Comparison of ENCODE assay signal across 8 mouse cellular contexts in the genomic region with DNA sequence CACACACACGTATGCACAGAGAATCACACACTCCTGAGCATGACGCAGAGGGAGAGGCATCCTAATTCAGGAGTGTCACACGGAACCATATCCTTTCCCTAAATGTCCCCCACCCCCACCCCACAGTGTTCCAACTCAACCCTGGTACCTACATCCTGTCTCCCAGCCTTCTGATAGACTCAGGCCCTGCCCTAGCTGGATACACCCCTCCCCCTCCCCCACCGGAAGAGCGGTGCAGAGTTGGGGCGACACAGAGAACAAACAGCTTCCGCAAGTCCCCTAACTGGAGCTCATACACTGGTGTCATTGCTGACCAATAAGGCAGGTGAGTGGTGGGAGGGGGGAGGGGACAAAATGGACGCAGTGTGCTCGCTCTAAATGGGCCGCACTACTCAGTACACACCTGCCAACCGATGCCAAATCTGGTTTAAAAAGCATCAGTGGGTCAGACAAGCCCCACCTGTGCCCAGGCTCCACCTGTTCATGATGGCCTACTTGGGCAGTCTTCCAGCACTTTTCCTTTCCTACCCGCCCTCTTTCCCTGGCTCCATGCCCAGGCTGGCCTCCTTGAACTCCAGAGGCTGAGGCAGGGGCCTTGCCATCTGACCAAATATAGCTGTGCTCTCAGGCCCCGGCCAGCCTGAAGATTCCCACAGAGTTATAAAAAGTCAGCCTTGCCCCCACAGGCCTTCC. TPM values are rescaled to one million over a fixed set of nuclear protein-coding genes. Genes with fewer than 3 reads are reported as not detected.
DNase-seq lines count a peak whose midpoint lies in the region; ATAC-seq and TF ChIP-seq lines count a peak whose summit lies in the region.
"Had no signal": no experiment of that assay in that cellular context is flagged by ENCODE, and none has a peak within 500 bp of the region (broad histone marks: within the 10 kb centered on the region; RNA-seq: fewer than 3 reads in every experiment).

No protein-coding gene starts in this region.

- no peak for ATAC-seq in forebrain, embryonic 12.5 days (ENCODE audit: low FRiP score)

- no peaks in the 10 kb centered on the region for H3K36me3 ChIP-seq in ES-Bruce4 (ENCODE audit: control insufficient read depth, insufficient read depth, low read length, poor library complexity, severe bottlenecking)
- H3K36me3 ChIP-seq in forebrain, embryonic 12.5 days (replicated peaks), result no peaks in the 10 kb centered on the region
- H3K36me3 ChIP-seq: liver, embryonic 13.5 days had no signal

- no peak for TF ChIP-seq POLR2A in ES-Bruce4 (IDR thresholded peaks at IDR 0.05; ENCODE audit: insufficient read depth, low read length)

- WGBS in large intestine, adult 2 months, result 26% methylated on average over 13 of the region's 13 CpGs
- 84% methylated on average over 13 of the region's 13 CpGs for WGBS in forebrain, embryonic 12.5 days

- no peaks in the 10 kb centered on the region for H3K9me3 ChIP-seq in ES-Bruce4 (replicated peaks; ENCODE audit: control insufficient read depth, insufficient read depth, low read length, poor library complexity, severe bottlenecking)
- no peaks in the 10 kb centered on the region for H3K9me3 ChIP-seq in forebrain, embryonic 12.5 days
- H3K9me3 ChIP-seq: liver, embryonic 13.5 days had no signal

- no peaks in the 10 kb centered on the region for H3K4me1 ChIP-seq in ES-Bruce4 (ENCODE audit: control insufficient read depth, insufficient read depth, low read length)
- H3K4me1 ChIP-seq in forebrain, embryonic 12.5 days, result peaks cover 23% of the 10 kb centered on the region

- peak overlapping the region; percentile 46 for H3K4me3 ChIP-seq in ES-Bruce4 (ENCODE audit: low read depth, low read length)
- H3K4me3 ChIP-seq in forebrain, embryonic 12.5 days (replicated peaks), result no peak overlapping the region
- H3K4me3 ChIP-seq: liver, embryonic 13.5 days had no signal

- no peak overlapping the region for H3K27ac ChIP-seq in ES-Bruce4 (ENCODE audit: insufficient read depth, low read length)
- H3K27ac ChIP-seq in forebrain, embryonic 12.5 days, result no peak overlapping the region
- H3K27ac ChIP-seq: liver, embryonic 13.5 days had no signal

- TF ChIP-seq EP300 in ES-Bruce4 (IDR thresholded peaks at IDR 0.05; ENCODE audit: insufficient read depth, low read depth, low read length), result no peak

- DNase-seq in CD4-positive, CD25-positive, alpha-beta regulatory T cell, adult 2 months (ENCODE audit: low read depth, low spot score), result peak; percentile 63
- peak; percentile 71 to 77 for DNase-seq in cerebellum, postnatal 36 days
- DNase-seq in large intestine, adult 2 months (ENCODE audit: low read depth, low spot score), result peak; percentile 78
- no peak for DNase-seq in right cerebral cortex, postnatal 36 days (ENCODE audit: low spot score in 2 of 2)
- no peak for DNase-seq in c-Kit-positive CD71-positive TER-119-positive erythroid progenitor cells, embryonic 14.5 days (ENCODE audit: low spot score)
- DNase-seq: liver, embryonic 13.5 days had no signal

- H3K4me2 ChIP-seq in forebrain, embryonic 12.5 days, result no peak overlapping the region
- H3K4me2 ChIP-seq: liver, embryonic 13.5 days had no signal

- no peak overlapping the region for H3K9ac ChIP-seq in ES-Bruce4 (ENCODE audit: low read depth, poor library complexity, severe bottlenecking)
- H3K9ac ChIP-seq in forebrain, embryonic 12.5 days, result no peak overlapping the region
- H3K9ac ChIP-seq: liver, embryonic 13.5 days had no signal

- no peaks in the 10 kb centered on the region for H3K27me3 ChIP-seq in ES-Bruce4 (ENCODE audit: control insufficient read depth, insufficient read depth, low read length, poor library complexity, severe bottlenecking)
- H3K27me3 ChIP-seq in forebrain, embryonic 12.5 days, result peaks cover 19% of the 10 kb centered on the region

- TF ChIP-seq CTCF in ES-Bruce4 (IDR thresholded peaks at IDR 0.05; ENCODE audit: low read depth, low read length), result no peak

RNA-seq across cellular contexts. Expression of a gene that starts 12.8 kb away (rescaled TPM):
- 8.1 and 11.4 TPM in 2 replicates for polyA plus RNA-seq in ES-Bruce4 (2011; ENCODE audit: insufficient read depth, insufficient read length, low read depth, missing spikeins)
- 1.1 and 1.4 TPM in 2 replicates for polyA plus RNA-seq in large intestine, adult 2 months (2012; rRNA removed)
- polyA plus RNA-seq in forebrain, embryonic 12.5 days (2016; fragmentation: Nextera tagmentation; extraction: Ambion mirVana), result 6.0 and 6.1 TPM in 2 replicates
- polyA plus RNA-seq: liver, embryonic 13.5 days had no signal

RNA-seq across cellular contexts. Expression of a gene that starts 23.4 kb away (rescaled TPM):
- polyA plus RNA-seq in ES-Bruce4 (2011; ENCODE audit: insufficient read depth, insufficient read length, low read depth, missing spikeins), result 137 and 139 TPM in 2 replicates
- 131 and 153 TPM in 2 replicates for polyA plus RNA-seq in large intestine, adult 2 months (2012; rRNA removed)
- 50.3 and 50.8 TPM in 2 replicates for polyA plus RNA-seq in forebrain, embryonic 12.5 days (2016; fragmentation: Nextera tagmentation; extraction: Ambion mirVana)

RNA-seq across cellular contexts. Expression of a gene that starts 46.6 kb away (rescaled TPM):
- polyA plus RNA-seq in ES-Bruce4 (2011; ENCODE audit: insufficient read depth, insufficient read length, low read depth, missing spikeins), result 35.5 and 36.9 TPM in 2 replicates
- 33.6 and 35.6 TPM in 2 replicates for polyA plus RNA-seq in large intestine, adult 2 months (2012; rRNA removed)
- polyA plus RNA-seq in forebrain, embryonic 12.5 days (2016; fragmentation: Nextera tagmentation; extraction: Ambion mirVana), result 68.6 and 69.8 TPM in 2 replicates

RNA-seq across cellular contexts. Expression of a gene that starts 54.2 kb away (rescaled TPM):
- 76.1 and 79.9 TPM in 2 replicates for polyA plus RNA-seq in ES-Bruce4 (2011; ENCODE audit: insufficient read depth, insufficient read length, low read depth, missing spikeins)
- polyA plus RNA-seq in large intestine, adult 2 months (2012; rRNA removed), result 68.2 and 68.5 TPM in 2 replicates
- 90.5 and 97.1 TPM in 2 replicates for polyA plus RNA-seq in forebrain, embryonic 12.5 days (2016; fragmentation: Nextera tagmentation; extraction: Ambion mirVana)

Comparison
In these comparisons a context has a peak if more than half of its experiments do, and no peak if none do; other contexts are left out.
1. DNase-seq: peak in CD4-positive, CD25-positive, alpha-beta regulatory T cell, adult 2 months (single experiment), cerebellum, postnatal 36 days (2 of 2) and large intestine, adult 2 months (single experiment); none in right cerebral cortex, postnatal 36 days (0 of 2) and c-Kit-positive CD71-positive TER-119-positive erythroid progenitor cells, embryonic 14.5 days (single experiment).